ENCODE assay signal across 19 mouse cellular contexts in genomic region chr19:58259250-58259649, GRCm38 (mm10).
A peak's percentile ranks its signal among the peaks of the same experiment; 100 is the strongest.
DNase-seq lines count a peak whose midpoint lies in the region; ATAC-seq lines count a peak whose summit lies in the region.
"Had no signal": no experiment of that assay in that cellular context is flagged by ENCODE, and none has a peak within 500 bp of the region (broad histone marks: within the 10 kb centered on the region; RNA-seq: fewer than 3 reads in every experiment).

No protein-coding gene starts in this region.

- ATAC-seq in erythroblast, adult 5-6 weeks (replicated peaks; ENCODE audit: low FRiP score, poor library complexity, severe bottlenecking), result no peak
- no peak for ATAC-seq in liver, embryonic 12.5 days
- ATAC-seq: forebrain, embryonic 16.5 days; Patski had no signal

- no peak overlapping the region for H3K4me2 ChIP-seq in liver, embryonic 12.5 days
- H3K4me2 ChIP-seq: embryonic facial prominence, embryonic 12.5 days; heart, embryonic 11.5 days had no signal

- no peaks in the 10 kb centered on the region for H3K4me1 ChIP-seq in liver, embryonic 12.5 days
- H3K4me1 ChIP-seq: embryonic facial prominence, embryonic 12.5 days had no signal

- no peaks in the 10 kb centered on the region for H3K9me3 ChIP-seq in liver, embryonic 12.5 days (replicated peaks)
- H3K9me3 ChIP-seq: embryonic facial prominence, embryonic 12.5 days had no signal

- DNase-seq in embryo, embryonic 11 days, result peak; percentile 17
- no peak for DNase-seq in embryo, embryonic 9.5 days (ENCODE audit: extremely low spot score)
- DNase-seq in 3T3-L1 (ENCODE audit: low read depth, low spot score), result peak; percentile 42
- DNase-seq in gonadal fat pad, adult 2 months (ENCODE audit: low read depth), result peak; percentile 31
- DNase-seq in lung, postnatal 25 days (ENCODE audit: low spot score), result peak; percentile 7
- no peak for DNase-seq in spleen, postnatal 36 days (ENCODE audit: low spot score in 2 of 2)
- DNase-seq: cerebellum, postnatal 10 days; gastrocnemius, postnatal 14 days; heart, postnatal 36 days; kidney, postnatal 10 days; midbrain, embryonic 14.5 days; thymus, adult 2 months had no signal

- H3K27ac ChIP-seq in liver, embryonic 12.5 days, result no peak overlapping the region
- H3K27ac ChIP-seq: embryonic facial prominence, embryonic 12.5 days; macrophage had no signal

- H3K9ac ChIP-seq in liver, embryonic 12.5 days, result no peak overlapping the region
- H3K9ac ChIP-seq: embryonic facial prominence, embryonic 12.5 days had no signal

- no peaks in the 10 kb centered on the region for H3K27me3 ChIP-seq in liver, embryonic 12.5 days (replicated peaks)
- H3K27me3 ChIP-seq: Patski had no signal

- 80% methylated on average over 2 of the region's 2 CpGs for WGBS in liver, embryonic 12.5 days (ENCODE audit: insufficient replicate concordance)

- no peaks in the 10 kb centered on the region for H3K36me3 ChIP-seq in liver, embryonic 12.5 days
- H3K36me3 ChIP-seq: embryonic facial prominence, embryonic 12.5 days had no signal

- no peak overlapping the region for H3K4me3 ChIP-seq in liver, embryonic 12.5 days
- H3K4me3 ChIP-seq: embryonic facial prominence, embryonic 12.5 days had no signal

Comparison
In these comparisons a context has a peak if more than half of its experiments do, and no peak if none do; other contexts are left out.
1. DNase-seq: peak in embryo, embryonic 11 days (single experiment), 3T3-L1 (single experiment), gonadal fat pad, adult 2 months (single experiment) and lung, postnatal 25 days (single experiment); none in embryo, embryonic 9.5 days (single experiment) and spleen, postnatal 36 days (0 of 2).